Mouse (Mus musculus): ENCODE results near the gene Bbip1. TPM values are rescaled to one million over a fixed set of nuclear protein-coding genes. Genes with fewer than 3 reads are reported as not detected.
"Not testable (repeated sequence)": the region's sequence is repeated elsewhere in the genome, so short reads cannot be mapped to it uniquely, and the experiment has no call there.

Bbip1 gene
- polyA plus RNA-seq (2015; fragmentation: Nextera tagmentation; extraction: Ambion mirVana), result 58.0 and 58.9 TPM in 2 replicates

- Histone ChIP-seq H3K36me3 (no peaks in the 10 kb centered on the region), H3K4me3 (peak within 1 kb of the TSS; percentile 98), H3K27ac (peak within 1 kb of the TSS; percentile 99), H3K9ac (peak within 1 kb of the TSS; percentile 94), H3K4me1 (peaks cover 27% of the 10 kb centered on the region), H3K27me3 (no peaks in the 10 kb centered on the region), H3K9me3 (no peaks in the 10 kb centered on the region), H3K4me2 (peak within 1 kb of the TSS; percentile 76)
- under 1% methylated on average over 61 of the region's 62 CpGs for WGBS
- peak; percentile 94 for ATAC-seq (ENCODE audit: borderline replicate concordance, extremely low read depth, low FRiP score, low TSS enrichment)
These were observed at the start of gene Bbip1, which contains the start of gene Shoc2 for GRCm38 (mm10) chr19:53943802-53944785. TSS of gene Bbip1 (minus strand) at chr19:53944627. TSS of gene Shoc2 (plus strand) at chr19:53944306.

GRCm38 (mm10) chr19:53993860-53994259 is 49.4 kb upstream of the Bbip1 start:
- Histone ChIP-seq H3K4me1 (no peaks in the 10 kb centered on the region), H3K36me3 (peaks cover 5% of the 10 kb centered on the region; the same call in 1 of the 2 replicates), H3K4me3 (no peak overlapping the region), H3K27me3 (no peaks in the 10 kb centered on the region), H3K9ac (no peak overlapping the region), H3K4me2 (no peak overlapping the region), H3K9me3 (no peaks in the 10 kb centered on the region), H3K27ac (no peak overlapping the region)
- no peak for ATAC-seq (ENCODE audit: borderline replicate concordance, extremely low read depth, low FRiP score, low TSS enrichment)
- WGBS, result 71% methylated on average over 3 of the region's 3 CpGs

GRCm38 (mm10) chr19:53990538-53990937 is 46.1 kb upstream of the Bbip1 start:
- Histone ChIP-seq H3K36me3 (peaks cover 15% of the 10 kb centered on the region), H3K27me3 (no peaks in the 10 kb centered on the region), H3K27ac (no peak overlapping the region), H3K9me3 (no peaks in the 10 kb centered on the region), H3K9ac (no peak overlapping the region), H3K4me2 (no peak overlapping the region), H3K4me3 (no peak overlapping the region), H3K4me1 (no peaks in the 10 kb centered on the region)
- no peak for ATAC-seq (ENCODE audit: borderline replicate concordance, extremely low read depth, low FRiP score, low TSS enrichment)
- WGBS, result 88% methylated on average over 2 of the region's 2 CpGs

- H3K9ac ChIP-seq, result no peak overlapping the region
- no peaks in the 10 kb centered on the region for H3K4me1 ChIP-seq
- H3K9me3 ChIP-seq, result no peaks in the 10 kb centered on the region
- no peak overlapping the region for H3K27ac ChIP-seq
- 93% methylated on average over 3 of the region's 3 CpGs for WGBS
- no peaks in the 10 kb centered on the region for H3K27me3 ChIP-seq
- H3K4me3 ChIP-seq, result no peak overlapping the region
- no peak overlapping the region for H3K4me2 ChIP-seq
- ATAC-seq (ENCODE audit: borderline replicate concordance, extremely low read depth, low FRiP score, low TSS enrichment), result no peak
- peaks cover 14% of the 10 kb centered on the region for H3K36me3 ChIP-seq
These were observed 40.2 kb upstream of the Bbip1 start for GRCm38 (mm10) chr19:53984628-53985027.

GRCm38 (mm10) chr19:53983336-53983735 is 38.9 kb upstream of the Bbip1 start:
- no peaks in the 10 kb centered on the region for H3K27me3 ChIP-seq
- no peak overlapping the region for H3K4me2 ChIP-seq
- no peak for ATAC-seq (ENCODE audit: borderline replicate concordance, extremely low read depth, low FRiP score, low TSS enrichment)
- no peak overlapping the region for H3K9ac ChIP-seq
- H3K9me3 ChIP-seq, result no peaks in the 10 kb centered on the region
- H3K36me3 ChIP-seq, result peaks cover 9% of the 10 kb centered on the region; the same call in 1 of the 2 replicates
- H3K4me3 ChIP-seq, result no peak overlapping the region
- 95% methylated on average over 1 of the region's 1 CpGs for WGBS
- no peaks in the 10 kb centered on the region for H3K4me1 ChIP-seq
- H3K27ac ChIP-seq, result no peak overlapping the region

- H3K9me3 ChIP-seq, result no peaks in the 10 kb centered on the region
- H3K4me1 ChIP-seq, result no peaks in the 10 kb centered on the region
- H3K4me2 ChIP-seq, result no peak overlapping the region
- H3K4me3 ChIP-seq, result no peak overlapping the region
- WGBS, result 64% methylated on average over 3 of the region's 3 CpGs
- H3K9ac ChIP-seq, result no peak overlapping the region
- no peaks in the 10 kb centered on the region for H3K27me3 ChIP-seq
- no peaks in the 10 kb centered on the region for H3K36me3 ChIP-seq
- no peak overlapping the region for H3K27ac ChIP-seq
- ATAC-seq (ENCODE audit: borderline replicate concordance, extremely low read depth, low FRiP score, low TSS enrichment), result no peak
These were observed 37.6 kb upstream of the Bbip1 start for GRCm38 (mm10) chr19:53982041-53982440.

GRCm38 (mm10) chr19:53973656-53974055 is 29.2 kb upstream of the Bbip1 start:
- ATAC-seq (ENCODE audit: borderline replicate concordance, extremely low read depth, low FRiP score, low TSS enrichment), result no peak

GRCm38 (mm10) chr19:53971938-53972337 is 27.5 kb upstream of the Bbip1 start:
- H3K36me3 ChIP-seq, result peaks cover 6% of the 10 kb centered on the region; the same call in 1 of the 2 replicates
- H3K27me3 ChIP-seq, result no peaks in the 10 kb centered on the region
- 67% methylated on average over 7 of the region's 7 CpGs for WGBS
- no peak for ATAC-seq (ENCODE audit: borderline replicate concordance, extremely low read depth, low FRiP score, low TSS enrichment)
- no peak overlapping the region for H3K27ac ChIP-seq
- no peaks in the 10 kb centered on the region for H3K4me1 ChIP-seq
- no peak overlapping the region for H3K9ac ChIP-seq
- no peak overlapping the region for H3K4me2 ChIP-seq
- peaks cover 4% of the 10 kb centered on the region; the same call in 1 of the 2 replicates for H3K9me3 ChIP-seq
- H3K4me3 ChIP-seq, result no peak overlapping the region

More at GRCm38 (mm10) chr19:53973656-53974055, 29.2 kb upstream of the Bbip1 start:
- Histone ChIP-seq H3K27me3 (no peaks in the 10 kb centered on the region), H3K27ac (no peak overlapping the region), H3K4me2 (no peak overlapping the region), H3K4me1 (no peaks in the 10 kb centered on the region), H3K4me3 (no peak overlapping the region), H3K9me3 (peaks cover 4% of the 10 kb centered on the region; the same call in 1 of the 2 replicates), H3K9ac (no peak overlapping the region), H3K36me3 (peaks cover 6% of the 10 kb centered on the region; the same call in 1 of the 2 replicates)
- WGBS, result 63% methylated on average over 1 of the region's 1 CpGs

GRCm38 (mm10) chr19:53969226-53969625 is 24.8 kb upstream of the Bbip1 start:
- H3K27ac ChIP-seq, result no peak overlapping the region
- H3K36me3 ChIP-seq, result no peaks in the 10 kb centered on the region
- 88% methylated on average over 3 of the region's 3 CpGs for WGBS
- H3K9ac ChIP-seq, result no peak overlapping the region
- H3K27me3 ChIP-seq, result no peaks in the 10 kb centered on the region
- no peak overlapping the region for H3K4me3 ChIP-seq
- ATAC-seq (ENCODE audit: borderline replicate concordance, extremely low read depth, low FRiP score, low TSS enrichment), result no peak
- H3K9me3 ChIP-seq, result no peaks in the 10 kb centered on the region
- H3K4me1 ChIP-seq, result no peaks in the 10 kb centered on the region
- H3K4me2 ChIP-seq, result no peak overlapping the region

- WGBS, result 79% methylated on average over 10 of the region's 10 CpGs
- Histone ChIP-seq H3K4me2 (no peak overlapping the region), H3K36me3 (no peaks in the 10 kb centered on the region), H3K4me1 (no peaks in the 10 kb centered on the region), H3K4me3 (no peak overlapping the region), H3K27ac (no peak overlapping the region), H3K27me3 (no peaks in the 10 kb centered on the region), H3K9me3 (no peaks in the 10 kb centered on the region), H3K9ac (no peak overlapping the region)
- ATAC-seq (ENCODE audit: borderline replicate concordance, extremely low read depth, low FRiP score, low TSS enrichment), result no peak
These were observed 20.6 kb upstream of the Bbip1 start for GRCm38 (mm10) chr19:53964910-53965633.

- not testable (repeated sequence) for H3K4me1 ChIP-seq; H3K4me3 ChIP-seq; H3K27me3 ChIP-seq; ATAC-seq (ENCODE audit: borderline replicate concordance, extremely low read depth, low FRiP score, low TSS enrichment); H3K27ac ChIP-seq; H3K4me2 ChIP-seq; H3K36me3 ChIP-seq; H3K9ac ChIP-seq; H3K9me3 ChIP-seq
- WGBS, result 96% methylated on average over 3 of the region's 3 CpGs
These were observed 19.9 kb upstream of the Bbip1 start for GRCm38 (mm10) chr19:53964347-53964746.
